Mouse (Mus musculus) MEL (cell line): ENCODE results near the gene Serpinf2. TPM values are rescaled to one million over a fixed set of nuclear protein-coding genes. Genes with fewer than 3 reads are reported as not detected.

Source experiments
- DNase-seq: peaks from one replicate; pipeline ENCODE4 v3.0.0; 2011; ENCODE audit warnings: low read depth, low spot score
- H3K27ac ChIP-seq: 2 replicates; pipeline ENCODE4 v1.5.1; 2012; ENCODE audit warnings: low read depth, mild to moderate bottlenecking, control low read depth, low read length, moderate library complexity; ENCODE audit not compliant: control insufficient read depth
- H3K27me3 ChIP-seq, 2 experiments: fragments of 150-350 bp in 1 of 2; sonication (generic) in 1 of 2; 2 replicates each; pipeline ENCODE4 v1.6.1; 2012; ENCODE audit warnings: low read length in 2 of 2, mild to moderate bottlenecking in 2 of 2, improper control_type of control experiment in 1 of 2, moderate library complexity in 1 of 2; ENCODE audit not compliant: insufficient read depth in 2 of 2, control insufficient read depth in 1 of 2
- H3K36me3 ChIP-seq, 2 experiments: 2 replicates each; pipeline ENCODE4 v1.6.1; 2012 to 2014; ENCODE audit warnings: low read length in 2 of 2, improper control_type of control experiment in 1 of 2, inconsistent platforms in 1 of 2, mild to moderate bottlenecking in 1 of 2; ENCODE audit not compliant: insufficient read depth in 2 of 2, control insufficient read depth in 1 of 2
- H3K4me1 ChIP-seq, 2 experiments: fragments of 150-350 bp in 1 of 2; sonication (generic) in 1 of 2; 2 replicates each; pipeline ENCODE4 v1.6.1; 2012; ENCODE audit warnings: low read length in 2 of 2, improper control_type of control experiment in 1 of 2, mild to moderate bottlenecking in 1 of 2; ENCODE audit not compliant: insufficient read depth in 2 of 2, control insufficient read depth in 1 of 2
- H3K4me3 ChIP-seq, 2 experiments: fragments of 150-350 bp in 1 of 2; sonication (generic) in 1 of 2; 2 replicates each; pipeline ENCODE4 v1.5.1; 2012; ENCODE audit warnings: low read depth in 2 of 2, low read length in 2 of 2, mild to moderate bottlenecking in 2 of 2, moderate library complexity in 2 of 2, control low read depth in 1 of 2, improper control_type of control experiment in 1 of 2; ENCODE audit not compliant: control insufficient read depth in 1 of 2, insufficient read depth in 1 of 2
- H3K79me2 ChIP-seq: 2 replicates; pipeline ENCODE4 v1.6.1; 2012; ENCODE audit warnings: mild to moderate bottlenecking, low read length, moderate library complexity; ENCODE audit not compliant: control insufficient read depth, poor library complexity, insufficient read depth
- H3K9ac ChIP-seq: 2 replicates; pipeline ENCODE4 v1.6.1; 2012; ENCODE audit warnings: low read depth, mild to moderate bottlenecking, control low read depth, low read length, moderate library complexity; ENCODE audit not compliant: control insufficient read depth, poor library complexity, severe bottlenecking
- H3K9me3 ChIP-seq: fragments of 150-350 bp; sonication (generic); replicated peaks from 2 replicates; pipeline ENCODE4 v1.6.1; 2012; ENCODE audit warnings: mild to moderate bottlenecking, low read length, improper control_type of control experiment, moderate library complexity; ENCODE audit not compliant: insufficient read depth
- BHLHE40 ChIP-seq: IDR thresholded peaks from 2 replicates; pipeline ENCODE4 v1.6.1; 2012; ENCODE audit warnings: low read depth, mild to moderate bottlenecking, inconsistent platforms, low read length, improper control_type of control experiment, borderline replicate concordance
- CHD1 ChIP-seq: IDR thresholded peaks from 2 replicates; pipeline ENCODE4 v1.6.1; 2012; ENCODE audit warnings: low read depth, mild to moderate bottlenecking, inconsistent platforms, low read length, improper control_type of control experiment
- CHD2 ChIP-seq: IDR thresholded peaks from 2 replicates; pipeline ENCODE4 v1.6.1; 2011; ENCODE audit warnings: low read length, improper control_type of control experiment
- E2F4 ChIP-seq: IDR thresholded peaks from 2 replicates; pipeline ENCODE4 v1.6.1; 2011; ENCODE audit warnings: low read depth, low read length, improper control_type of control experiment, borderline replicate concordance
- ELF1 ChIP-seq: IDR thresholded peaks from 2 replicates; pipeline ENCODE4 v1.6.1; 2014; ENCODE audit warnings: low read depth, mild to moderate bottlenecking, inconsistent platforms, low read length, improper control_type of control experiment, moderate library complexity
- ETS1 ChIP-seq: IDR thresholded peaks from 2 replicates; pipeline ENCODE4 v1.6.1; 2012; ENCODE audit warnings: low read depth, mild to moderate bottlenecking, inconsistent platforms, low read length, improper control_type of control experiment, moderate library complexity
- GABPA ChIP-seq: IDR thresholded peaks from 2 replicates; pipeline ENCODE4 v1.6.1; 2012; ENCODE audit warnings: low read depth, mild to moderate bottlenecking, inconsistent platforms, low read length, improper control_type of control experiment, moderate library complexity
- GATA1 ChIP-seq: IDR thresholded peaks from 2 replicates; pipeline ENCODE4 v1.6.1; 2011; ENCODE audit warnings: low read depth, low read length, improper control_type of control experiment
- JUND ChIP-seq: IDR thresholded peaks from 2 replicates; pipeline ENCODE4 v1.6.1; 2011; ENCODE audit warnings: low read depth, mild to moderate bottlenecking, improper control_type of control experiment, low read length
- MAFK ChIP-seq: IDR thresholded peaks from 2 replicates; pipeline ENCODE4 v1.6.1; 2011; ENCODE audit warnings: low read depth, mild to moderate bottlenecking, low read length, improper control_type of control experiment, borderline replicate concordance
- MAZ ChIP-seq: IDR thresholded peaks from 2 replicates; pipeline ENCODE4 v1.6.1; 2012; ENCODE audit warnings: low read depth, mild to moderate bottlenecking, inconsistent platforms, low read length, improper control_type of control experiment
- MYC ChIP-seq: IDR thresholded peaks from 2 replicates; pipeline ENCODE4 v1.6.1; 2011; ENCODE audit warnings: low read depth, mild to moderate bottlenecking, low read length, improper control_type of control experiment, moderate library complexity
- NRF1 ChIP-seq: IDR thresholded peaks from 2 replicates; pipeline ENCODE4 v1.6.1; 2014; ENCODE audit warnings: low read depth, mild to moderate bottlenecking, inconsistent platforms, low read length, improper control_type of control experiment, moderate library complexity; ENCODE audit not compliant: poor library complexity, insufficient read depth, severe bottlenecking
- POLR2AphosphoS2 ChIP-seq: IDR thresholded peaks from 2 replicates; pipeline ENCODE4 v1.6.1; 2011; ENCODE audit warnings: low read length, improper control_type of control experiment
- RAD21 ChIP-seq: IDR thresholded peaks from 2 replicates; pipeline ENCODE4 v1.6.1; 2011; ENCODE audit warnings: mild to moderate bottlenecking, low read depth, low read length, improper control_type of control experiment
- SIN3A ChIP-seq: IDR thresholded peaks from 2 replicates; pipeline ENCODE4 v1.6.1; 2012; ENCODE audit warnings: low read length, improper control_type of control experiment, inconsistent platforms
- SMC3 ChIP-seq: IDR thresholded peaks from 2 replicates; pipeline ENCODE4 v1.6.1; 2011; ENCODE audit warnings: low read depth, low read length, improper control_type of control experiment
- TBP ChIP-seq: IDR thresholded peaks from 2 replicates; pipeline ENCODE4 v1.8.0; 2011; ENCODE audit warnings: low read depth, low read length, improper control_type of control experiment
- TCF12 ChIP-seq: IDR thresholded peaks from 2 replicates; pipeline ENCODE4 v1.6.1; 2014; ENCODE audit warnings: low read depth, mild to moderate bottlenecking, inconsistent platforms, low read length, improper control_type of control experiment, moderate library complexity
- UBTF ChIP-seq: IDR thresholded peaks from 2 replicates; pipeline ENCODE4 v1.6.1; 2012; ENCODE audit warnings: low read depth, mild to moderate bottlenecking, inconsistent platforms, low read length, improper control_type of control experiment, moderate library complexity, borderline replicate concordance; ENCODE audit not compliant: insufficient read depth
- ZC3H11A ChIP-seq: IDR thresholded peaks from 2 replicates; pipeline ENCODE4 v1.6.1; 2012; ENCODE audit warnings: low read depth, mild to moderate bottlenecking, inconsistent platforms, low read length, improper control_type of control experiment
- ZKSCAN1 ChIP-seq: IDR thresholded peaks from 2 replicates; pipeline ENCODE4 v1.6.1; 2012; ENCODE audit warnings: low read depth, mild to moderate bottlenecking, inconsistent platforms, low read length, improper control_type of control experiment, moderate library complexity
- ZMIZ1 ChIP-seq: IDR thresholded peaks from 2 replicates; pipeline ENCODE4 v1.6.1; 2012; ENCODE audit warnings: low read depth, mild to moderate bottlenecking, inconsistent platforms, low read length, improper control_type of control experiment, moderate library complexity
- ZNF384 ChIP-seq: IDR thresholded peaks from 2 replicates; pipeline ENCODE4 v1.6.1; 2012; ENCODE audit warnings: low read depth, mild to moderate bottlenecking, inconsistent platforms, low read length, improper control_type of control experiment
- polyA plus RNA-seq, 2 experiments: library from polyadenylated mRNA; stranded (reverse) in 1 of 2; unstranded in 1 of 2; fragments of >175 nt in 1 of 2; fragments of >200 nt in 1 of 2; gene quantifications; 2 replicates each; pipeline versions ENCODE4 v1.2.1 to v1.2.4; 2012; ENCODE audit warnings: low replicate concordance in 2 of 2, low read depth in 1 of 2; ENCODE audit not compliant: insufficient read length in 2 of 2, insufficient read depth in 1 of 2, missing spikeins in 1 of 2
- total RNA-seq: library from RNA; depleted of rRNA; stranded (reverse); fragments of 300-350 nt; gene quantifications from 2 replicates; pipeline ENCODE4 v1.2.3, GENCODE M21; 2012

Serpinf2 gene
- total and polyA plus RNA-seq, 3 experiments: 0.07 TPM; not detected in 2

DNA sequence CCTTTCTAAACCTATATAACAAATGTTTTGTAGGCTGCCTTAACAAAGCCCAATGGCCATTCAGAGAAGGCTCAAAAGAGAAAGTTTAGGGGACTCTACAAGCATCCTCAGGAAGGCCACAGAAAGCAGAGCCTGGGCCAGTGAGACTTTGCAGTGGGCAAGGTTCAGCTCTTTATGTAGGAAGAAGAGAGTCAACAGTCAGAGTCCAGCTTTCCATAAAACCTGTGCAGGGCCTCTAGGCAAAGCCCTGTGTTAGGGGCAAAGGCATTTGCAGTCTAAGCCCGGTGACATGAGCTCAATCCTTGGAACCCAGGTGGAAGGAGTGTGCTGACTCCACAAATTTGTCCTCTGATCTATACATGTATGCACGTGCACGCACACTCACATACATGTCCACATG is 14.9 kb downstream of the Serpinf2 start:
- Histone ChIP-seq H3K4me1 (peaks cover 0 to 10% of the 10 kb centered on the region in 2 experiments; a peak in 2 of 4 replicates), H3K27me3 (no peaks in the 10 kb centered on the region), H3K36me3 (peaks cover 0 to 2% of the 10 kb centered on the region in 2 experiments; a peak in 1 of 4 replicates), H3K9ac (no peak overlapping the region), H3K79me2 (no peaks in the 10 kb centered on the region), H3K27ac (no peak overlapping the region), H3K9me3 (no peaks in the 10 kb centered on the region), H3K4me3 (no peak overlapping the region)
- no peak for DNase-seq
- TF ChIP-seq JUND (no peak), ZNF384 (no peak)

- H3K4me3 ChIP-seq: no peak overlapping the region
- TF ChIP-seq CHD2 (no peak), RAD21 (no peak), NRF1 (no peak), UBTF (no peak), POLR2AphosphoS2 (no peak), GABPA (no peak), E2F4 (no peak), CHD1 (no peak), TCF12 (no peak), MAFK (no peak), GATA1 (no peak), MAZ (no peak), ZMIZ1 (no peak)
- no peak overlapping the region for H3K9ac ChIP-seq
- no peak for DNase-seq
- no peak overlapping the region for H3K27ac ChIP-seq
- H3K9me3 ChIP-seq: no peaks in the 10 kb centered on the region
- H3K36me3 ChIP-seq: peaks cover 0 to 2% of the 10 kb centered on the region in 2 experiments; a peak in 1 of 4 replicates
- H3K27me3 ChIP-seq: no peaks in the 10 kb centered on the region
- H3K4me1 ChIP-seq: peaks cover 0 to 6% of the 10 kb centered on the region in 2 experiments; a peak in 2 of 4 replicates
- H3K79me2 ChIP-seq: no peaks in the 10 kb centered on the region
Observed at GRCm38 (mm10) chr11:75424033-75424432, 15.4 kb downstream of the Serpinf2 start.

DNA sequence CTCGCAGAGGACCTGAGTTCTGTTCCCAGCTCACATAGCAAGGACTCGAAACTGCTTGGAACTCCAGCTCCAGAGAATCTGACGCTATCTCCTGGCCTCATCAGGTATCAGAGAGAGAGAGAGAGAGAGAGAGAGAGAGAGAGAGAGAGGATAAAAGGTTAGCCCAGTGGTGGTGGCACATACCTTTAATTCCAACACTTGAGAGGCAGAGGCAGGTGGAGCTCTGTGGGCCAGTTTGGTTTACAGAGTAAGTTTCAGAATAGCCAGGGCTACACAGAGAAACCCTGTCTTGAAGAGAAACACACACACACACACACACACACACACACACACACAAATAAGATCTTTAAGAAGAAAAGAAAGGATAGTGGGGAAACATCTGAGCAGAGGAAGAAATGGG is 16.3 kb downstream of the Serpinf2 start:
- no peak overlapping the region for H3K27ac ChIP-seq
- no peaks in the 10 kb centered on the region for H3K4me1 ChIP-seq
- DNase-seq: no peak
- no peaks in the 10 kb centered on the region for H3K79me2 ChIP-seq
- H3K27me3 ChIP-seq: no peaks in the 10 kb centered on the region
- no peak overlapping the region for H3K4me3 ChIP-seq
- no peaks in the 10 kb centered on the region for H3K36me3 ChIP-seq
- H3K9ac ChIP-seq: no peak overlapping the region
- TF ChIP-seq RAD21 (no peak), BHLHE40 (no peak), SMC3 (no peak), MAFK (no peak), ZMIZ1 (no peak), CHD2 (no peak), NRF1 (no peak), JUND (no peak), SIN3A (no peak), CHD1 (no peak), MYC (no peak), ZC3H11A (no peak), ZKSCAN1 (no peak), MAZ (no peak), ETS1 (no peak), TBP (no peak), ELF1 (no peak), GATA1 (no peak)
- no peaks in the 10 kb centered on the region for H3K9me3 ChIP-seq
